Mouse (Mus musculus): ENCODE measurements at regions not wholly inside any gene's neighbourhood (a gene's known extent, or its start where the extent isn't known, plus 50 kb on each side); places are given as distances from the start of the nearest gene placed in this dataset.

DNA sequence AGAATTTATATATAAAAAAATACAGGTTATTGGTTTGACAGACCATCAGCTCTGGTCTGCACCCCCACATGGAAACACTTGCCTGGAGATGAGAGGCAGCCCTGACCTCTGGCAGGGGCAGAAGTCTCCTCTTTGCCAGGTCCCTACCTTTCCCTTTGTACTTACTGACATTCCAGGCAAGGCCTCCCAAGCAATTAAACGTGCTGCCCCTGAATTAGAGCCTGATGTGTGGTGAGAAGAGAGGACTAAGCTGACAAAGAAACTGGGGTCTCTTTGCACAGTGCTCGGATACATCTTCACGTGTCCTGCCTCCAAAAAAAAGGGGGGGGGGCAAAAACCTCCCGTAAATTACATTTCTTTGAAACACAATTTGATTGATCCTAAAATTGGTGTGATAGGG lies 175.5 kb downstream of the Gas1 start:
- no peaks in the 10 kb centered on the region for H3K36me3 ChIP-seq (replicated peaks)
- H3K4me3 ChIP-seq (replicated peaks), result no peak overlapping the region
- H3K9ac ChIP-seq, result no peak overlapping the region
- 32% methylated on average over 4 of the region's 4 CpGs for WGBS (ENCODE audit: insufficient replicate concordance)
- ATAC-seq (ENCODE audit: insufficient read depth), result no peak
- H3K4me1 ChIP-seq (replicated peaks), result no peaks in the 10 kb centered on the region
- no peaks in the 10 kb centered on the region for H3K9me3 ChIP-seq (replicated peaks)
- no peaks in the 10 kb centered on the region for H3K27me3 ChIP-seq
- H3K27ac ChIP-seq (replicated peaks), result no peak overlapping the region
- no peak overlapping the region for H3K4me2 ChIP-seq

DNA sequence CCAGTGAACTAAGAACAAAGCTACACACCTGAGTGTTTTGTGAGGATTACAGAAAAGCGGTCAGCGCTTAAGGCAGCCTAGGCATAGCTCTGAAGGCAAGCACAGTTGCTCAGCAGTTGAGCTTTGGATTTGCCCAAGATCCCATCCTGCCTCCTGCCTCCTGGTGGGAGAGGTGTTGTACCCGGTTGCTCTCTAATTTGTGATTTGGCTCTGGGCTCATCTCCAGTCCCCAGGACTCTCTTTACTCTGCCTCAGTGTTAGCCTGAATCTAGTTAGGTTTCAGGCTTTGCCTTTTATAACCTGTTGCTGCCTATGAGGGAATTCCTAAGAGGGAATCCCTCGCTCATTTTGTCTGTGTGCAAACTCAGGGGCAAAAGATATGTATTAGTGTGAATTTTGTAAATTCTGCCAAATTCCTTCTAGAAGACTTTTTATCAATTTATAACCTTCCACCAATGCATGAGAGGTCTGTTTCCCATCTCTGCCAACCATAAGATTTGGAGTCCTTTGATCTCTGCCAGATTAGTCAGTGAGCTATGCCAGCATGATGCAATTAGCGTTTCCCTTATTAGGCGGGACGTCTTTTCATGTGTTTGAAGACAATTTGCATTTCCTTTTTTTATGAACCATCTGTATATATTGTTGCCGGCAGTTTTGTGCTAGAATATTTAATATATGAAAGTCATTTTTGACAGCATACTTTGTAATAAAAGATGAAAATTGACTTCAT lies 176.4 kb downstream of the Gas1 start:
- Histone ChIP-seq H3K9me3 (replicated peaks) (no peaks in the 10 kb centered on the region), H3K9ac (no peak overlapping the region), H3K4me3 (replicated peaks) (no peak overlapping the region), H3K27me3 (no peaks in the 10 kb centered on the region), H3K4me2 (no peak overlapping the region), H3K36me3 (replicated peaks) (no peaks in the 10 kb centered on the region), H3K27ac (replicated peaks) (no peak overlapping the region), H3K4me1 (replicated peaks) (no peaks in the 10 kb centered on the region)
- WGBS (ENCODE audit: insufficient replicate concordance), result 44% methylated on average over 8 of the region's 8 CpGs
- ATAC-seq (ENCODE audit: insufficient read depth), result no peak

DNA sequence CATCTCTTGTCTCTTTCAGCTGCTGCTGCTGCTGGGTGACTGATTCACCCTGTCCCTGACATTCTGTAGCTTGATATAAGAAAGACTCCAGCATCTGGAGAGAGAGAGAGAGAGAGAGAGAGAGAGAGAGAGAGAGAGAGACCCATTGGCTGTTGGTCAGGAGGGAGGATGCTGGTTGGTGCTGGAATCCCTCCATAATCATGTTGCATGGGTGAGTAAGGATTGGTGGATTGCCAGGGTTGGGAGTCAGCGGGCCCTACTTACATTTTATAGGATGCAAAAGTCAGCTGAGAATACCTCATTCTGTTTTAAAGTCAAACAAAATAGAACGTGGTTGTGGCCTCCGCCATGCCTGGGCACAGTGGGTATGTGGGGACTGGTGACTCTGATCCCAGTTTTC lies 174.5 kb upstream of the Tut7 start:
- no peak overlapping the region for H3K9ac ChIP-seq
- no peak overlapping the region for H3K4me2 ChIP-seq
- no peaks in the 10 kb centered on the region for H3K27me3 ChIP-seq
- H3K9me3 ChIP-seq (replicated peaks), result no peaks in the 10 kb centered on the region
- 62% methylated on average over 3 of the region's 3 CpGs for WGBS (ENCODE audit: insufficient replicate concordance)
- no peaks in the 10 kb centered on the region for H3K4me1 ChIP-seq (replicated peaks)
- H3K36me3 ChIP-seq (replicated peaks), result no peaks in the 10 kb centered on the region
- ATAC-seq (ENCODE audit: insufficient read depth), result no peak
- H3K4me3 ChIP-seq (replicated peaks), result no peak overlapping the region
- H3K27ac ChIP-seq (replicated peaks), result no peak overlapping the region

DNA sequence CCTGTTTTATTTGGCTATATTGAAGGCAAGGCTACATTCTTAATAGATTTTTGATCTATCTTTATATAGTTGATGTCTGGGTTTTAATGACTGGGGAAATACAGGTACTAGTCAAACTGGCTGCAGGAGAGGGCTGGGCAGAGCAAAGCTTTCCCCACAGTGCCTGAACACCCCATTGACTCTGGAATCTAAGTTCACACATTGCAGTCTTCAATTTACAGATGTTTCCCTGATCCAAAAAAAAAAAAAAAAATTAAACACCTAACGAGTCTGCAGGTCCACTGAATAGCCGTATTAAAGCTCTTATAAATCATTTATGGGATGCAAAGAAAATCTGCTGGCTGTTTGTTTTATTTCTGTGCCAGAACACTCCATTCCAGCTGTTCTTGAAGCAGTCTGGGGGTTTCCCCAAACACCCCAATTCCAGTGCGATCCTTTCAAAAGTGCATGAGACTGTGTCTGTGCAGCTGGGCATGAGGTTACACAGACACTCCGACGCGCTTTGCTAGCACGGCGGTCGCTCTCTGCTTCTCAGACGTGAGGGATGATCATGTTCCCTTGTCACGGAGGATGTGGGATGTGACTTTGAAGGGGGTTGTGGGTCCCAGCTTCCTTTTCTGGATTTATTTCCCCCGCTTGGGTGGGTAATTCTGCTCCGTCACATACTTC lies 173.3 kb upstream of the Tut7 start:
- no peak for ATAC-seq (ENCODE audit: insufficient read depth)
- 72% methylated on average over 13 of the region's 13 CpGs for WGBS (ENCODE audit: insufficient replicate concordance)
- H3K27ac ChIP-seq (replicated peaks), result no peak overlapping the region
- no peak overlapping the region for H3K9ac ChIP-seq
- no peak overlapping the region for H3K4me3 ChIP-seq (replicated peaks)
- no peaks in the 10 kb centered on the region for H3K4me1 ChIP-seq (replicated peaks)
- H3K9me3 ChIP-seq (replicated peaks), result no peaks in the 10 kb centered on the region
- no peak overlapping the region for H3K4me2 ChIP-seq
- H3K36me3 ChIP-seq (replicated peaks), result no peaks in the 10 kb centered on the region
- no peaks in the 10 kb centered on the region for H3K27me3 ChIP-seq

DNA sequence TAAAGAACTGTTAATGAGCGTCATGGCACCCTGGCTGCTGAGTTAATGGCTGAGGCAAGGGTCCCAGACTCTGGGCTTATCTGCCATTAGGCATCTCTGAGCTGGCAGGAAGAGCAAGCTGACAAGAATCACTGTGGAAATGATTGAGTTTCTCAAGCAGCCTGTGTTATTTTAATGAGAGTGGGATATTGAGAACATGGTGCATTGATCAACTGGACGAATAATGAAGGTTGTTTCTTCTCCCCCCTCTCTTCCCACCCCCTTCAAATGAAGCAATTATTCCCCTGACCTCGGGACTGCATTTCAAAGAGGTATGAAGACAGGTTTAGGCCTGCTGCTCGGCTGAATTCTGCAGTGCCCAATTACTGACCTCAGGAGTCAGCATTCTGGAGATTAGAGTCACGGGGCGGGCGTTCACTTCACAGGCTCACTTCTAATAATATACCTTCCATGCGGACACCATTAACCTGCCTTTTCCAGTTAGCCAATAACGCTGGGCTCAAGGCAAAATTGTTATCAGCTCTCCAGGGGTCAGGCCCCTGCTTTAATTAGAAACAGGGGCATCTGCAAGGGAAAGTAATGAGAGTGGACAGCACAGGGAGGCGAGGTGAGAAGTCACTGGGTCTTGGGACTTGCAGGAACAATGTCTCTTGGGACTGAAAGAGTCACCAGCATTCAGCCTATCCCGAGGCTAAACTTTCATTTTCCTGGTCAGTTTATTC lies 170.0 kb upstream of the Tut7 start:
- WGBS (ENCODE audit: insufficient replicate concordance), result 52% methylated on average over 11 of the region's 11 CpGs

DNA sequence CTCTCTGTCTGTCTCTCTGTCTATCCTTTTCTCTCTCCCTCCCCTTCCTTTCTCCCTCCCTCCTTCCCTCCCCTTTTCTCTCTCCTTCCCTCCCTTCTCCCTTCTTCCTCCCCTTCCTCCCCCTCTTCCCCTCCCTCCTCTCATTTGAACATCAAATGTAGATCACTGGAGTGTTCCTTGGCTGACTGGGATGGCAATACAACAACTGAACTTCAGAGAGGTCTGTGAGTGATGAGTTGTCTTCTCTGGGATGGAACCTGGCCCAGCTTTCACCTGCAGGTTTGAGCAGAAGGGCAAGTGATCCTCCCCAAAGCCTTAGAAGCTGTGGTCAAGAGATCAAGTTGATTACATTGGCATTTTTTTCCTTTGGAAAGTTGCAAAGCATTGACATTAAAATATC lies 169.4 kb upstream of the Tut7 start:
- H3K4me2 ChIP-seq, result no peak overlapping the region
- no peak overlapping the region for H3K27ac ChIP-seq (replicated peaks)
- H3K4me1 ChIP-seq (replicated peaks), result no peaks in the 10 kb centered on the region
- no peak for ATAC-seq (ENCODE audit: insufficient read depth)
- no peaks in the 10 kb centered on the region for H3K36me3 ChIP-seq (replicated peaks)
- H3K27me3 ChIP-seq, result no peaks in the 10 kb centered on the region
- H3K9ac ChIP-seq, result no peak overlapping the region
- H3K4me3 ChIP-seq (replicated peaks), result no peak overlapping the region
- H3K9me3 ChIP-seq (replicated peaks), result no peaks in the 10 kb centered on the region

More for the DNA sequence above, 170.0 kb upstream of the Tut7 start:
- Histone ChIP-seq H3K36me3 (replicated peaks) (no peaks in the 10 kb centered on the region), H3K9me3 (replicated peaks) (no peaks in the 10 kb centered on the region), H3K27me3 (no peaks in the 10 kb centered on the region), H3K27ac (replicated peaks) (no peak overlapping the region), H3K4me1 (replicated peaks) (no peaks in the 10 kb centered on the region), H3K4me2 (no peak overlapping the region), H3K9ac (no peak overlapping the region), H3K4me3 (replicated peaks) (no peak overlapping the region)
- ATAC-seq (ENCODE audit: insufficient read depth), result no peak

DNA sequence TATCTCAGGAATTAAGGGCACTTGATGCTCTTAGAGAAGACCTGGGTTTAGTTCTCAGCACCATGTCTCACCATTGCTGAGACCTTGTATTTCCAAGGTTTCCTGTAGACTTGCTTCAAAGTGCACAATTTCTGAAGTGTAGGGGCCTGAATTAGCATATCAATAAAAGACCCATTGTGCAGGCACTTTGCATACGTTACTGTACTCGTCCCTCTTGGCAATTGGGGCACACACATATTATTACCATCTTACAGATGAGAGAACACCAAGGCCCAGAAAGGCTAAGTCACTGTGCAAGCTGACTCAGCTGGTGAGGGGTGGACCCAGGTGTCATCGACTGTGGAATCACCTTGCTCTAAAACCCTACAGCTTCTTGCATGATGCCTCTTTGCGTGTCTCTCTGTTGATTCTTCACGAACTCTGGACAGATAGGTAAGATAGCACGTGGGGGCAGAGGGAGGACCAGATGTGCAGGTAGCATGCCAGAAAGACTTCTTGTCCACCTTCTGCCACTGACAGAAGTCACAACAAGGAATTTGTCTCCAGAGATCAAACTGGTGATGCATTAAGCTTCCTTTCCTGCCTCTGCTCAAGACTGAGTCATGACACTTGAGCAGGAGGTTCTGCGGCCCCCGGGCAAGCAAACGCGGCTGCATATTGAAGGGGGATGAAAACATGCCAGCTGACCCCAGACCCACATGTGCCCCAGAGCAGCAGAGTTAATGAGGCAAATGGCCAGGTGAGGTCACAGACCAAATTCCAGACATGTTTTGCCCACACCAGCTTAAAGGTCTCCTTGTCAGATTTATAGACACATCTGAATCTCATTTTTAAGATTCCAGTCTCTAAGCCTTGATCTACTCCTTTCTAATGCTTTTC lies 167.7 kb upstream of the Tut7 start:
- no peaks in the 10 kb centered on the region for H3K9me3 ChIP-seq (replicated peaks)
- no peaks in the 10 kb centered on the region for H3K4me1 ChIP-seq (replicated peaks)
- no peak overlapping the region for H3K4me3 ChIP-seq (replicated peaks)
- H3K36me3 ChIP-seq (replicated peaks), result no peaks in the 10 kb centered on the region
- no peak for ATAC-seq (ENCODE audit: insufficient read depth)
- no peaks in the 10 kb centered on the region for H3K27me3 ChIP-seq
- no peak overlapping the region for H3K9ac ChIP-seq
- 65% methylated on average over 10 of the region's 10 CpGs for WGBS (ENCODE audit: insufficient replicate concordance)
- H3K4me2 ChIP-seq, result no peak overlapping the region
- no peak overlapping the region for H3K27ac ChIP-seq (replicated peaks)

DNA sequence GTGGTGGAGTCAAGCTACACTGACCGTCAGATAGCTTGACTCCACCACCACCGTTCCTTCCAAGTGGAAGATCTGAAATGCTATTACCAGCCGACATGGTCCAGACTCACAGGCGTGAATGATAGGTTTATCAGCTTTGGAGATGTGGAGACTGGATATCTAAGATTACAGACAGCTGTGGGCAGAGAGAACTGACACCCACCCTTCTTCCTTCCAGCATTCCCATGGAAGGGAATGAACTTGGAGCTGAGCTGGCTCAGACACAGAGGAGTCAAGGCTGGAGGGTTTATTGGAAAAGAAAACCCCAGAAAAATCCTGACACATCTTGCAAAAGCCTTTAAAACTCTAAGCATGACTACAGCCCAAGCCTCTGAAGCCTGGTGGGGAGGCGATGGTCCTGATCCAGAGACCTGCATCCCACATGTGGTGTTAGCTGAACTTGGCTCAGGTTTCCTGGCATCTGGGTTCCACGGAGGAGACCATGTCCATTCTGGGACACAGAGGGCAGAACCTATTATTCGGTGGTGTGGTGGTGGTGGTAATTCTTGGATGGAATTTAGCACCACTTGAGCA lies 165.5 kb upstream of the Tut7 start:
- Histone ChIP-seq H3K4me3 (replicated peaks) (no peak overlapping the region), H3K27me3 (no peaks in the 10 kb centered on the region), H3K9ac (no peak overlapping the region), H3K36me3 (replicated peaks) (no peaks in the 10 kb centered on the region), H3K9me3 (replicated peaks) (no peaks in the 10 kb centered on the region), H3K4me1 (replicated peaks) (no peaks in the 10 kb centered on the region), H3K27ac (replicated peaks) (no peak overlapping the region), H3K4me2 (no peak overlapping the region)
- WGBS (ENCODE audit: insufficient replicate concordance), result 62% methylated on average over 7 of the region's 7 CpGs
- ATAC-seq (ENCODE audit: insufficient read depth), result no peak

DNA sequence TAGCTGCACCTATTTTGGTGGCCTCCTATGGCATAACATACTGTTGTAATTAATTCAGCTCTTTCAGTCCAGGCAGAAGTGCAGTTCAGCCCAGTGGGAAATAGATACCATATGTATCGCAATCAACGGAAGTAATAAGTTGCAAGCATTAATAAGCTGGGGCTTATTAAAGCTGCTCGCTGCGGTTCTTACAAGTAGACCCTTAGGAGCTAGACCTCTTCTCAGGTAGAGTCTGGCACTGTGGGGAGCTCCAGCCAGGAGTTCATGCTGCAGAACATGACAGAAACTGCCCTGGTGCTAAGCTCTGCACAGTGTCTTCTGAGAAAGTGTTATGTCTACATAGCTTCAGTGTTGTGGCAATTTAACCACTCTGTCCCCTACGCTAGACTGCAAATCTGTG lies 153.5 kb upstream of the Tut7 start:
- ATAC-seq (ENCODE audit: insufficient read depth), result no peak

DNA sequence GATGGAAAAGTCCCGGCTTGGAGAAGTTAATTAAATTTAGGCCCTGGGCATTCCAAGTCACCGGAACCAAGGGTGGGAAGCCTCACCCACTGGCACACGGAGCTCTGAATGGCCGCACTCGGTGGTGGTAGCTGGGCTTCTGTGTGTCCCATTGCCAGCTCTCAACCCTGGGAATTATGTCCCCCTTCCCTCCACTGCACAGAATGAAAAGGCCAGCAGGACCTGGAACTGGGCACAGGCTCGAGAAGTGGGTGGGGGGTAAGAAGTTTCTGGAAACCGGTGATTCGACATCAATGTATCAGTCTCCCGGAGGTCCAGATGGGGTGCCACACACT lies 149.1 kb upstream of the Tut7 start:
- Histone ChIP-seq H3K4me3 (replicated peaks) (no peak overlapping the region), H3K27ac (replicated peaks) (no peak overlapping the region), H3K9ac (no peak overlapping the region), H3K4me2 (no peak overlapping the region), H3K36me3 (replicated peaks) (no peaks in the 10 kb centered on the region), H3K9me3 (replicated peaks) (no peaks in the 10 kb centered on the region), H3K27me3 (peaks cover 32% of the 10 kb centered on the region), H3K4me1 (replicated peaks) (no peaks in the 10 kb centered on the region)
- 56% methylated on average over 9 of the region's 9 CpGs for WGBS (ENCODE audit: insufficient replicate concordance)
- no peak for ATAC-seq (ENCODE audit: insufficient read depth)

More for the DNA sequence above, 153.5 kb upstream of the Tut7 start:
- Histone ChIP-seq H3K4me2 (no peak overlapping the region), H3K9me3 (replicated peaks) (no peaks in the 10 kb centered on the region), H3K27me3 (peaks cover 11% of the 10 kb centered on the region), H3K4me1 (replicated peaks) (no peaks in the 10 kb centered on the region), H3K4me3 (replicated peaks) (no peak overlapping the region), H3K36me3 (replicated peaks) (no peaks in the 10 kb centered on the region), H3K27ac (replicated peaks) (no peak overlapping the region), H3K9ac (no peak overlapping the region)
- WGBS (ENCODE audit: insufficient replicate concordance), result 81% methylated on average over 5 of the region's 5 CpGs
